Mouse (Mus musculus) heart, postnatal 0 days (tissue): ENCODE measurements at regions not wholly inside any gene's neighbourhood (a gene's known extent, or its start where the extent isn't known, plus 50 kb on each side); places are given as distances from the start of the nearest gene placed in this dataset.

ENCODE experiments used
- ATAC-seq: fragments of 200-750 bp; cut with Nextera tagmentation; 2 replicates; pipeline ENCODE4 v1.8.0; 2017; ENCODE audit warnings: low read depth, moderate number of reproducible peaks, moderate library complexity; ENCODE audit not compliant: insufficient read depth
- DNase-seq: peaks from one replicate; pipeline ENCODE4 v3.0.0-alpha.2; 2016; ENCODE audit warnings: low spot score
- H3K27ac ChIP-seq: fragments of 300-500 bp; sonication (generic); 2 replicates; pipeline ENCODE4 v1.5.1; 2014; ENCODE audit warnings: low read depth, mild to moderate bottlenecking
- H3K27me3 ChIP-seq: fragments of 300-500 bp; sonication (generic); 2 replicates; pipeline ENCODE4 v1.6.1; 2014; ENCODE audit warnings: low read length, mixed read lengths; ENCODE audit not compliant: control insufficient read depth, insufficient read depth
- H3K36me3 ChIP-seq: fragments of 300-500 bp; sonication (generic); replicated peaks from 2 replicates; pipeline ENCODE4 v1.6.1; 2014; ENCODE audit warnings: low read length, mixed read lengths; ENCODE audit not compliant: control insufficient read depth, insufficient read depth
- H3K4me1 ChIP-seq: fragments of 300-500 bp; sonication (generic); 2 replicates; pipeline ENCODE4 v1.6.1; 2014; ENCODE audit warnings: antibody characterized with exemption; ENCODE audit not compliant: control insufficient read depth, insufficient read depth
- H3K4me2 ChIP-seq: fragments of 300-500 bp; sonication (generic); 2 replicates; pipeline ENCODE4 v1.6.1; 2014; ENCODE audit warnings: low read depth, mild to moderate bottlenecking, low read length, moderate library complexity
- H3K4me3 ChIP-seq: fragments of 300-500 bp; sonication (generic); 2 replicates; pipeline ENCODE4 v1.5.1; 2014; ENCODE audit warnings: low read depth, low read length
- H3K9ac ChIP-seq: fragments of 300-500 bp; sonication (generic); replicated peaks from 2 replicates; pipeline ENCODE4 v1.6.1; 2014; ENCODE audit warnings: low read depth, low read length, mixed read lengths
- H3K9me3 ChIP-seq: fragments of 300-500 bp; sonication (generic); replicated peaks from 2 replicates; pipeline ENCODE4 v1.6.1; 2016; ENCODE audit warnings: low read length; ENCODE audit not compliant: control insufficient read depth
- CTCF ChIP-seq: IDR thresholded peaks from 2 replicates; pipeline ENCODE4 v1.5.1; 2016; ENCODE audit warnings: antibody characterized with exemption, control low read depth, low read depth
- EP300 ChIP-seq: IDR thresholded peaks from 2 replicates; pipeline ENCODE4 v1.6.1; 2016; ENCODE audit warnings: antibody characterized with exemption, low read depth
- WGBS: fragments of 180-500 bp; shearing (Covaris S2); extraction: QIAGEN DNeasy Blood & Tissue Kit; methylation state at CpG from one replicate; pipeline ENCODE4 v1.1.7; 2014; 5-methylcytosine and 5-hydroxymethylcytosine counted together

DNA sequence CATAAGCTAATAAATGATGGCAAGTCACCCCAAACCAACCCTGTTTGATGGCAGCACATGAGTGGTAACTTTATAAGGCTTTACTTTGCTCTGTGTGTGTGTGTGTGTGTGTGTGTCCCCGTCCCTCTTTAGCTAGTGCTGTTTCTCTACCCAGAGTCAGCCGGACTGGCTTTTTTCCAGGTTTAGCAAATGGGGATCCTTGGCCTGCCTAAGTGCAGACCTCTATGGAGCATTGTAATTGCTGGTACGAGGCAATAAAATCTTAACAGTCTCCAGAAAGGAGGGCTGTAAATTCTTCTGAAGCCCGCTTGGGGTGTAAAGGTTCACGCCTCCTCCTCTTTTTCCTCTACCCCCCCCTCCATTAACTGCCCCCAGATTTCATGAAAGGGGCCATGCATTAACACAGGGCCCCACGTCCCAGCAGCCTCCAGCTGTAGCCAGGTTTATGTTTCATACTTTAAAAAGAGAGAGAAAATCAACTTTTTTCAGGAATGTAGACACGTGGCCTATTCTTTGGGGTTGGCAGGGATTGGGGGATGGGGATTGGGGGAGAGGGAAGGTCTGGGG, 57.6 kb upstream of the Nepro start:
- 74% methylated on average over 7 of the region's 7 CpGs for WGBS
- TF ChIP-seq EP300 (no peak), CTCF (no peak)
- no peak for DNase-seq

DNA sequence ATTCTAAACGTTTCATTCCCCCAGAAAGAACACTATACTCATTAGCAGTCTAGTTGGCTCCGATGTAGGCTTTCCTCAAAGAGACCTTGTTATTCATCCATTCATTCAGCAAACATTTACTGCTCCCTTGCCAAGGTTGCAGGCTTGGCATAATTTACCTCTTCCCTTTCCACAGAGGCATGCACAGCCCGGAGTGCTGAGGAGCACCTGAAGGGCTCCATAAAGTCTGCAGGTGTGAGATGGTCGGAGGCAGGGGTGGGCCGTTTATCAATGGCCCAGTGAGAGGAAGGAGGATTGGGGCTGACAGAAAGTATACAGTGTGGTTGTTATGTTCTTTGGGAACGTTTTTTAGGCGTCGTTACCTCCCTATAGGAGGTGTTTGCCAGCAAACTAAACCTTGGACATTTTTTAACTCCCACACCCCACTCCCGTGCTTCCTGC, 58.6 kb upstream of the Nepro start:
- Histone ChIP-seq H3K27me3 (no peaks in the 10 kb centered on the region), H3K27ac (no peak overlapping the region), H3K4me2 (no peak overlapping the region), H3K4me1 (no peaks in the 10 kb centered on the region), H3K4me3 (no peak overlapping the region), H3K36me3 (no peaks in the 10 kb centered on the region), H3K9ac (no peak overlapping the region), H3K9me3 (no peaks in the 10 kb centered on the region)
- ATAC-seq: no peak
- 72% methylated on average over 9 of the region's 9 CpGs for WGBS
- TF ChIP-seq CTCF: no peak
- no peak for TF ChIP-seq EP300
- no peak for DNase-seq

More for the DNA sequence above, 57.6 kb upstream of the Nepro start:
- ATAC-seq: no peak
- Histone ChIP-seq H3K9me3 (no peaks in the 10 kb centered on the region), H3K27me3 (no peaks in the 10 kb centered on the region), H3K36me3 (no peaks in the 10 kb centered on the region), H3K9ac (no peak overlapping the region), H3K4me2 (no peak overlapping the region), H3K27ac (no peak overlapping the region), H3K4me1 (no peaks in the 10 kb centered on the region), H3K4me3 (no peak overlapping the region)

DNA sequence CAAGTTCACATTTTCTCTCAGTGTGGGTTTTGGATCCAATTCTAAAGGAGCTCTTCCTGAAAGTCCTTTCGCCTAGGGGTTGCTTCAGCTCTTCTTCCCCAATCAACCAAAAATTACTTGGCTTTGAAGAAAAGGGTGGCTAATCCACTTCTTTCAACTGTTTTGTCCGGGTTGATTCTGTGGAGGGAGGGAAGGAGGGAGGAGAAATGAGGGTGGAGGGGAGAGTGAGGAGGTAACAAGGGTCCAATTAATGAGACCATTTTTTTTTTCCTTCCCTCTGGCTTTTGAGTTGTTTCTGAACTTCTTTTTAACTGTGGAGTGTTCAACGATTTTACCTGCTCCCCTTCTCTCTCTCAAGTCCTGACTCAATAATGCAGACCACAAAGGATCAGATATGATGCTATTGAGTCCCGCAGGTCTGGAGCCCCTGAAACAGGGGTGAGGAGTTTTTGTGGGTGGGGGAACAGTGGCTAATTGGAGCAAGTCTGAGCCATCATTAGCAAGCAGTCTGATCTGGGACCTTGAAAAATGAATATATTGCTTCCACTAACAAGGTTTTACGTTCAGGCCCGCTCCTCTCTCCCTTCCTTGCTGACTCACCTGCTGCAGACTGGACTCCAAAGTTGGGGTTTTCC, 61.0 kb upstream of the Nepro start:
- Histone ChIP-seq H3K27ac (no peak overlapping the region), H3K9me3 (no peaks in the 10 kb centered on the region), H3K27me3 (no peaks in the 10 kb centered on the region), H3K4me2 (no peak overlapping the region), H3K4me1 (no peaks in the 10 kb centered on the region), H3K9ac (no peak overlapping the region), H3K36me3 (no peaks in the 10 kb centered on the region), H3K4me3 (no peak overlapping the region)
- 79% methylated on average over 6 of the region's 6 CpGs for WGBS
- TF ChIP-seq EP300: no peak
- no peak for TF ChIP-seq CTCF
- no peak for ATAC-seq
- DNase-seq: no peak

DNA sequence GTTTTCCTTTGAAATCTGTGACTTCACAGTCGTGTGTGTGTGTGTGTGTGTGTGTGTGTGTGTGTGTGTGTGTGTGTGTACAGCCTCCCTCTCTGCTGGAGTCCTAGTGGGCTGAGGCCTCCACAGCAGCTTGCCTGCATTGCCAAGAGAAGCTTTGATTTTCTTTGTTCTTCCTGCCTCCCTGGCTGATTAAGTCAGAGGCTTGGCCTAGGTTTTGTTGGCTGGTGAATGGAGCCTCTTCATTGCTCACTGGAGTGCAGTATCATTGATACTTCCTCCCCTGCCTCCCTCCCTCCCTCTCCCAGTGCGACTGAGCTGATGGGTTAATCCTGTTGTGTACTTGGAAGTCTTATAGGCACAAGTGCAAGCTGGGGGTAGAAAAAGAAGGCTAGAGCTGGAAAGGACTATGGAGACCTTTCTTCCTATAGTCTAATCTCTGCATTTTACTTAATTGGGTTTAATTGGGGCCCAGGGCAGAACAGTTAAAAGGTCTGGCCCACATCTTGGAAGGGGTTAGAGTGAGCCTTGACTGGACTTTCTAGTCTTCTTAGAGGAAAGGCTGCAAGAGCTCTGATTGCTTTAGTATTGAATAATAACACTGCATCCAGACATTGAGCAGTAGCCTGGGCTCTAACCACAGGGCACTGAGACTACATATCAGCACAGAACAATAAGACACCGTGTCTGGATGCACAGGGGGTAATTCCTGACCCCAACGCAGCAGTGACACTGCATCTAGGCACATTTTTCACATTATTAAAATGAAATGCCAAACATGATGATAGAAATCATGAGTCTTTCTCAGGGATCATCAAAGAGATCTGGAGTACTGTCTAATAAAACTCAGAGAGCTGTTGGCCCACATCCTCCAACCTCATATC, 62.9 kb upstream of the Nepro start:
- Histone ChIP-seq H3K4me1 (no peaks in the 10 kb centered on the region), H3K36me3 (no peaks in the 10 kb centered on the region), H3K9me3 (no peaks in the 10 kb centered on the region), H3K27ac (no peak overlapping the region), H3K9ac (no peak overlapping the region), H3K4me2 (no peak overlapping the region), H3K27me3 (no peaks in the 10 kb centered on the region), H3K4me3 (no peak overlapping the region)
- DNase-seq (no peak), ATAC-seq (no peak)
- 60% methylated on average over 4 of the region's 4 CpGs for WGBS
- TF ChIP-seq CTCF: no peak
- no peak for TF ChIP-seq EP300

DNA sequence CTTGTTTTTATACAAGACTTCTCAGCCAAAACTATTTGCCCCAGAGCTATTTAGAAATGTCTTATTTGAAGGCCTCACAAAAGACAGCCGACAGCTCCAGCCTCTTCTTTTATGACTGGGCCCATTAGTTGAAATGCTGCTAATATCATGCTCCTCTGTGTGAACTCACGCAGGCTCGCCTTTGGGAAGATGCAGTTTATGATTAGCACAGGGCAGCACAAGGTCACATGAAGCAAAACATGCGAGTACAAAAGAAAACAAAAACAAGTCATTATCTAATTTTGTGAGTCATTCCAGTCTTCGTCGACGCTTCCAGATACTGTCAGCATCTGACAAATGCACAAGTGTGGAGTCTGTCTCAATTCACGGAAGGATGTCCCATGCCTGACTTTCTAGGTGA, 65.8 kb upstream of the Nepro start:
- no peaks in the 10 kb centered on the region for H3K36me3 ChIP-seq
- ATAC-seq (no peak), DNase-seq (no peak)
- no peak overlapping the region for H3K9ac ChIP-seq
- TF ChIP-seq CTCF: no peak
- no peak for TF ChIP-seq EP300
- 41% methylated on average over 8 of the region's 8 CpGs for WGBS
- H3K9me3 ChIP-seq: 0 out of 2 replicates have a peak, but pooled peaks cover 2% of the 10 kb centered on the region
- H3K4me1 ChIP-seq: 0 out of 2 replicates have a peak, but pooled peaks cover 5% of the 10 kb centered on the region
- H3K27me3 ChIP-seq: no peaks in the 10 kb centered on the region
- H3K4me3 ChIP-seq: no peak overlapping the region
- no peak overlapping the region for H3K4me2 ChIP-seq
- no peak overlapping the region for H3K27ac ChIP-seq
